Mouse (Mus musculus) adrenal gland, adult 2 months (tissue): ENCODE measurements around the gene Arid5b. TPM values are rescaled to one million over a fixed set of nuclear protein-coding genes. Genes with fewer than 3 reads are reported as not detected.

ENCODE experiments used
- DNase-seq: peaks from one replicate; pipeline ENCODE4 v3.0.0; 2021
- long read RNA-seq: library from polyadenylated mRNA; stranded (forward); transcript quantifications from one replicate; pipeline ENCODE4 v2.0.0, GENCODE M21; 2021
- polyA plus RNA-seq: library from polyadenylated mRNA; depleted of rRNA; stranded (reverse); fragments of >200 nt; gene quantifications from 2 replicates; pipeline ENCODE4 v1.2.3, GENCODE M21; 2012; rRNA removed
- total RNA-seq, 2 experiments: library from RNA; stranded (reverse); gene quantifications; 2 replicates each; pipeline ENCODE4 v1.2.3; 2021

Gene Arid5b
- total RNA-seq: 10 to 100 TPM; 19.8 to 25.1 TPM
- 3.2 and 6.2 TPM in 2 replicates for polyA plus RNA-seq
- long read RNA-seq, partial matches to known transcripts: 0 of 2 reads
- long read RNA-seq, other reads (novel, unspliced or antisense): 2 of 2 reads

DNA sequence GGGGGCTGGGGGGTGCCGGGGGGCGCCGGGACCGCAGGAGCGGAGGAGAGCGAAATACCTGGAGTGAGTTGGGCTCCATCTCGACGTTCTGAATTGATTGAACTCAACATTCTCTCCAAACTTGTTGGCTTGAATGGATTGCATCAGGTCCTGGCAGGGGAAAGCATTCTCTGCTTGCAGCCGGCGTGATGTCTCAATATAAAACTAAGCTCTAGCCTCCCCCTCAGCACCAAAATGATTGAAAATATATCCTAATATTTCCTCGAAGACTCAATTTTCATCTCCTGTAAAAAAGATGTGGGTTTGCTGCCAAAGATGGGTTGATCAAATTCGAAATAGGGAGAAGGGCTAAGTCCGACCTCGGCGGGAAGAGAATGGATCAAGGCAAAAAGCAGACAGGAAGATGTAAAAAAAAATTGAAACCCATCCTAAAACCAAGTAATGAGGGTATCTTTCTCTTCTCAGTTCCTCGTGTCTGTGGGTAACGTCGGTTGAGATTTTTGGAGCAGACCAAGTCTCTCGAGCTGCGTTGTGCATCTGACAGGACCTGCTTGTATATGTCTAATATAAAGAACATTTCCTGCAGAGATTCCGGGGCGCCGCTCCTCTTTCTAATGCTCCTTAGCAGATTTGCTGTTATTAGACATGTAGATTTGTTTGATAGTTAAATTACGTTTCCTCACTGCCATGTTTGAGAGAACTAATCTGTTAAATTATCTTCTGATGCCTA lies at the start of gene Arid5b:
Arid5b (minus strand) TSS at position 109 of the 730 bp plus-strand sequence.
- peak; percentile 79 for DNase-seq

DNA sequence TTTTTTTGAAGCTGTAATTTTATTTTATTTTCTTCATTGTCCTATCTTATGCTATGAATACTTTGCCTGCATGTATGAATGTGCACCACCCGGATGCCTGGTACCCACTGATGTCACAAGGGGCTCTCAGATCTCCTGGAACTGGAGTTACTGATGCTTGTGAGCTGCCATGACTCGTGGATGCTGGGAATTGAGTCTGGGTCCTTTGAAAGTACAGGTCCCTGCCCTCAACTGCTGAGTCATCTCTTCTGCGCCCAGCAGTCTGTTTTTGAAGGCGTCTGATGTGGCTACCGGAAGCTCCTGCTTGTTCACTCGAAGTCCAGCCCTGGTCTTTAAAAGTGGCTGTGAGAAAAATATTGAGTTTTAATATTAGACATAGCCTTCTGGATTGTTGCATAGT lies 46.8 kb upstream of the Arid5b start:
- DNase-seq: no peak

DNA sequence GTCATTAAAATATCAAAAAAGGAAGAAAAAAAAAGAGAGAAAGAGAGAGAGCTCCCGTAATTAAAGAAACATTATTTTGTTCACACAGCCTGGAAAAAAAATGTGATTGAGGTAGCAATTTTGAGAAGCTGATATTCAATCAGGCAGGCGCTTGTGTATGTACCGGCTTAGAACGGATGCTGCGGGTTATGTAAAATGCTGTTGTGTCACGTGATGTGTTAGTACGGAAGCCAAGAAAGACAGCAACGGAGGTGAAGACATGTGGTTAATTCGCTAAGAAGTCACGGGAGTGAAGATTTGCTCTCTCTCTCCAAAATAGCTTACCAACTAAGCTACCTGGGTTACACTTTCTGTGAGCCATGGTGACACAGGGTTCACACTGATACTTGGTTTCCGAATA lies 45.5 kb upstream of the Arid5b start:
- DNase-seq: no peak

DNA sequence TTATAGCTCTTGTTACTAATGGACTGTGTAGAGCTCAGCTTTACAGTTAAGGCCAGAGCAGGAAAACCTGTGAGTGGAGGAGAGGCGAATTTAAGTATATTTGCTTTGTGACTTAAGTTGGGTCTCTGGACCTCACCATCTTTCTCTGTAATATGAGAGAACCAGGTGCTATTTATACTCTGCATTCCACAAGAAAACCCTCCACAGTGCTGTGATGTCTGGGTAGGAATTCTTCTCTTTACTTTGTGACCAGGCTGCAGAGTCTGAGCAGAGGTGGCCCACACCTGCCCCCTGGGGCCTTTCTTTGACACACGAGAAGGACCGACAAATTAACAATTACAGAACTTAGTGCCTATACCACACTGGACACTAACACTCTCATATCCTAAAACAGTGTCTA lies 44.6 kb upstream of the Arid5b start:
- DNase-seq: no peak

DNA sequence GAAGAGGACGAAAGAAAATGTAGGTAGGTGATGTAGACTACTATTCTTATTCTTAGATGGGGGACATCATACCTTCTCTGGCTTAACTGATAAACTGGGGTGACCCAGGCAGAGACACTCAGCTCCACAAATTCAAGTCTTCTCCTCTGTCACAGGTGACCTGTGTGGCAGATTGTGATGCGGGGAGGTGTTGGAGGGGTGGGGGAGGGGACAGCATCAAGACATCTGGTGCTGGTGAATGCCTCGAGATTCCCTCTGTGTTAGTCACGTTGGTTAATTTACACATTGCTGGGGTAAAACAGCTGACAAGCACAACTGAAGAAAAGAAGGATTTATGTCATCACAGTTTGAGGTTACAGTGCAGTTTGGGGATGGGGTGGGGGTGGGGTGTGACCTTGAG lies 42.4 kb upstream of the Arid5b start:
- no peak for DNase-seq

DNA sequence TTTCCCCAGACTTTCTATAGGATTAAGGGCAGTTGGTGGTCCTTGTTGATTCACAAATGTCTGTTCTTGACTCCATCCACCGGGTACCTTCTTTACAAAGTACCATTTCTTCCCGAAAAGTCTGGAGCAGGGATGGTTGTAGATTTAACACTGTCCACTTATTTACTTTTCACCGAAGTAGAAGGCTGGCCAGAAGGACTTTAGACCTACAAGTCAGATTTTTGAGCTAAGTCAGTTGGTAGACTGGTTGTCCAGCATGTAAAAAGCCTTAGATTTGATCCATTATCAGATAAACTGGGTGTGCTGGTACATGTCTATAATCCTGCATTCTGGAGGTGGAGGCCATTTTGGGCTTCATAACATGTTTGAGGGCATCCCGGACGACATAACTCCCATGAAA lies 42.0 kb upstream of the Arid5b start:
- DNase-seq: no peak

DNA sequence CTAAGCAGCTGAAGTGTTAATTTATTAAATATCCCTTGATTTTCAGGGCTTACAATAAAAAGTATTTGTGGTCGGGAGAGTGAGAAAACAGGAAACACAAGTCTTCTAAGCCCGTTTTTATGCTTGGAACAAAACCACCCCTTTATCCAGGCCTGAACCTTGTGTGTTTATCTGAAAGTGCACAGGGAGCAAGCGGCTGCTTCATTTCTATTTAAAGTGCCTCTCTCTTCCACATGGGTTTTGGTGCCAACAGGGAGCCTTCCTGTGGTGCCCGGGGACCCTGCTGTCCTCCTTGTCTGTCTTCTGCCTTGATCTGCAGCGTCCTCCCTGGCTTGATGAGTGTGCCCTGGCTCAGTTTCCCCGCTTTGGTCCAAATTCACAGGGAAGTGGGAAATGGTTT lies 40.9 kb upstream of the Arid5b start:
- no peak for DNase-seq

DNA sequence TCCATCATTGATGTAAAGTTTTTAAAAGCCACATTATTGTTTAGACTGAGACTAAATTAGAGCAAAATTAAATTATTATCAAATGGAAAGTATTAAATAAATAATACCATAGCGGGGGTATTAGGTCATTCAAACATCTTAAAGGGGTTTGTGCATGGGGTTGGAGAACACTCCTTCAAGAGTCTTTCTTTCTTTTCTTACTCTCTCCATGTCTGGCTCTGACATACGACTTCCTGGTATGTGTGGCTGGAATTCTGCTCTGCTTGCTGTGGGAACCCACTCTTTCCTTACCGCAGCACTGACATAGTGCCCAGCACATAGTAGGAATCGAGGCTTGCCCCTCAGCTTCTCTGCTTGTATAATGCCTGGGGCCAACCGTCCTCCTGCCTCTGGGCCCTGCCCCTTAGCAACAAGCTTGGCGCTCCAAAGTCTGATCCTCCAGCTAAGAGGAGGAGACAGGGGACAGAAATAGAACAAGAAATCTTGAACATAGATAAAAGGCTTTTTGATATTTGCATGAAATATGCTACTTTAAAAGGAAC lies 40.0 kb upstream of the Arid5b start:
- peak; percentile 13 for DNase-seq

DNA sequence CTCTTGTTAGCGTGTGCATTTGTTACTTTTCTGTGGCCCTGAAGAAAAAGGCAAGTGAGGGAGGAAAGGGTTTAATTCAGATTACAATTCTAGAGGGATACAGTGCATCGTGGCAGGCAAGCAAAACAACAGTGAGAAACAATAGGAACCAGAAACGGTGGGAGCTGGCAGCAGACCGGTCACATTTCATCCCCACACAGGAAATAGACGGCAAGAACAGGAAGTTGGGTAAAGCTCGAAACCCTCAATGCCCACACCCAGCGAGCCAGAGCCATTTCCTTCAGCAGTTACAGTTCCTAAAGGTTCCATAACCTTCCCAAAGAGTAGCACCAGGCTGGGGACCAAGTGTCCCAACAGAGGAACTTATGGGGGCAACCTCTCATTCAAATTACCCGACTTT lies 34.2 kb upstream of the Arid5b start:
- no peak for DNase-seq

DNA sequence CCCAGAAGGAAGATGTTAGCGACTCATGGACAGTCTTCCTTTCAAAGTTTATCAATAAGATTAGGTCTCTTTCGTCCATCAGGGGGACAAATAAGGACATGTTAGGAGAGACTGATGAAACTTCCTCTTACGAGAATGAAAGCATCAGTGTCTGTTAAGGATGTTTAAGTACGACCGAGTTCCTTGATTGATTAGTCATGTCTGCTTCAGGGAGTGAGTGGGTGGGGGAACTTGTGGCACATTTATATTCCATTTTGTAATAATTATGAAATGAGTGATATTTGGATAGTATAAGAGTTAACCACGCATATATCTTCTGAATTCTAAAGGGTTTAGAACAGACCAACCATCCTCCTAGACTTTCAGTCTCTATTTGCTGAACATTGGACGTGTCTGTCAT lies 22.5 kb upstream of the Arid5b start:
- no peak for DNase-seq

DNA sequence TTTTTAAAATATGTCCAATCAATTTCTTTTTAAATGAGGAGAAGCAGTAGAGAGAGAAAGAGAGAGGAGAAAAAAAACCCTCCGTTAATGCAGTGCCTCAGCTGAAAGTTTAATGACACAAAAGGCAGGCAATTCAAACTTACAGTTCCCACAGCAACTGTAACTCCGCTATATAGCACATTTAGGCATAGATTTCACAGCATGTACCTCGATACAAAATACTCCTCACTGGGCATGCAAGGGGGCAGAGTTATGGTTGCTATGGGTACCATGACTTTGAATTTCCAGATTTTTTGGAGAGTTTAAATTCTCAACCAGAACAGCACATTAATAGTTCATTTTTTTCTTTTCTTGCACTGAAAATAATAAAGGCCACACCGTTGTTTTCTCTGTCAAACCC lies 10.9 kb upstream of the Arid5b start:
- no peak for DNase-seq

DNA sequence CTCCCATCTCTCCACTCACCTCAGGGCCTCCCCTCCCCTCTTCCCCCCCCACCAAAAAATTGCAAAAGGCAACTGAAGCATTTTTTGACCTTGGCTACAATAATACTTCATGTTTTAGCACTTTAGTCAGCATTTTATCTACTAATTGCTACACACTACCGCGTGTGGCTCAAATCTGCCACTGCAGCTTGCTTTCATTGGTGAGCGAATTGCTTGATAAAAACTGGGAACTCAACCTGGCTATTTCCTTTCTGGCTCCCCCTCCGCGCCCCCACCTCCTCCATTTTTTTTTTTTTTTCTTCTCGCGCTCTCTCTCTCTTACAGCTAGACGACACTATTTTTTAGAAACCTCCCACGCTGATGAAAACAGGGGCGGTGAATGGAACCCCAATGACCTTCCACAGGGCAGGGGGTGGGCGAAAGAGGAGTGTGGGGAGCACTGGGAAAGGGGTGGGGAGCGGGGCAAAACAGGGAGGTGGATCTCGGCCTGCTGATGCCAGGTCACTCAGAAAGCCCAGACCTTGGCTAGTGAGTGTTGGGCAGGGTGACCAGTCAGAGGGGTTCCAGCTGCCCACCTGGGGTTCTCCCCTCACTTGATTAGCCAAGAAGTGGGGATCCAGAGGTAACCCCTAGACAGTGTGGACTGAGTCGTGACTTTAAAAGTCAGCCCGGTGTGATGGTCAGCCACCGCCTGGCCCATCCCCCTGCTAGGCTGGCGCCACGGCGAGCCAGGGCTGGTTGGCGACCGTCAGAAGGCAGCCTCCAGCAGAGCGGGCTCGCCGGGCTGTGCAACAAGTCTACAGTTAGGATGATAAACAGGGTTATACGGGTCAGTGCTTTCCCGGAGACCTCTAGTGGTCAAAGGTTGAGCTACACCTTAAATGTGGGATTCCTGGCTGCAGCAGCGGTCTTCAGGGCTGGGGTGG lies 4.2 kb upstream of the Arid5b start:
- peak; percentile 91 for DNase-seq

DNA sequence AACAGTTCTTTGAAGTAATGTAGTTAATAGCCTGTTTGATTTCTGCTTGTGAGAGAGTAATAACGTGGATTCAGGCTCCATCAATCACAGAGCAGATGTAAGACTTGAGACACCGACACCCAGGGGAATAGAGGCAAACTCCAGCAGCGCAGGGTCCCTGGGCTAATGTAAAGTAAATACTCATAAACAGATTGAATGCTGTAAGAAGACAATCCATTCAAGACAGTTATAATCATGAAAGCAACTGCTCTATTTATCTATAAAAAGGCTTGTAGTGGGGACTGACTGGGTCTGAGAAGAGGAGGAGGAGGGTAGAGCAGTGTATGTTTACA lies 3.2 kb upstream of the Arid5b start:
- DNase-seq: no peak

DNA sequence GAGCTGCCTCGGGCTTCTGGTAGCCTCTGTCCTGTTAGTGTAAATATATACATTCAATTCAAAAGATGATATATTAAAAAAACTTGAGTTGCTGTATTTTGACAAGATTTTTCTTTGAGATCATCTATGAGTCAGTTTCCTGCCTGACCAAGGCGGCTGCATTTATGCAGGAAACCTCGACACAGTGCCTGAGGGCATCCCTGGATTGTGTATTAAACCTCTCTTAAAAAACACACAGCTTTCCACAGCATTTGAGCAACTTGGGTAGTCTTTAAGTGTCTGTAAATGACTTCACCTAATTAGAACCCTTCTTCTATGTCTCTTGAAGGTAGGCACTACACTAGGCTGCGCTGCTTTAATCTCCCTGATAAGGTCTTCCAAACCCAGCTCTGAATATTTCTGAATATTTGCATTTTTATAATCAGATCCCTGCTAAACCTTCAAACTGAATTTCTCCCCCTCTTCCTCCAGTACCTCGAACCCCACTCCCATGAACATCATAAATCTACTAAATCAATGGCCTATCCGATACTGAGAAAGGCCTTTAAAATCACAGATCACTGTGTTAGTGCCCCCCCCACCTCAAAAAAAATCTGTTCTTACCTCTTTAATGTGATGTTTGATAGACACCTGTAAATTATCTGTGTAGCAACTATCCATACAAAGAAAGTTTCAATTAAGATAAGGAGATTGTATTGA lies 2.7 kb upstream of the Arid5b start:
- no peak for DNase-seq

DNA sequence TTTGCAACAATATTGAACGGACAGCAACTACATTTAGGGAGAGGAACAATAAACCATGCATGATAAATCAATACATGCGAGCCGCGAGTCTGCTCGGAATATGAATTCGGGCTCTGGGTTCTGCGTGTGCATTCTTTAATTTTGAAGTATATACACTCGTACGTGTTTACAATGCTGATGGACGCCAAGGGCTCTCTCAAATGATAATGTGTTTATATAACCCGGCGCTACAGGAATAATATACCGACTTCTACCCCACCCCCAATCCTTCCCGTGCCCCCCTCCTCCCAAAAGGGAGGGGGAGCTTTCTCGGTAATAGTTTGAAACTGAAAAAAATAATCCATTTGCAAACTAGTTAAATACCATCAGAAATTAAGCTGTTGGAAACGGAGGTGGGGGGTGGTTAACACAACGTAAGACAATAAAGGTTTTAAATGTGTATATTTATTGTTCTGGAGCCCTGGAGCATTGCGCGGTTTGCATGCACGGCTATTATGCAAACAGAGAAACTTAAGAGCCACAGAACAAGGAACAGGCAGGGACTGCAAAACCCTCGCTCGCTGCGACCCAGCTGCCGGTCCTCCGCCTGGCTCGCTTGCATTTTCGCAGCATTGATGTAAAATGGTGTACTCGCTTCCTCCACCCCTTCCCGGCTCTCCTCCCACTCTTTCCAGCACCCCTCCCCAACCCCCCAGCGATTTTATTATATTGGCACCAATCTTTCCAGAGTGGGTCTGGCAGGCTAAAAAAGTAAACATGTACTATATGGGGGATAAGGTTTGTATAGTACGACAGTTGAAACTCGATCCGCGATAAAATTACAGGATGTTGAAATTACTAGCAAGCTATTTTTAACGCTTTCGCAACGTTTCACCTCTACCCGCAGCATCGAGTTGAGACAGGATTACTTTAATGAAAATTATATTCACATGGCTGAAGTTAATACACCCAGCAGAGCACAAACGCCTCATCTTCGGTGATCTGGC lies 1.3 kb upstream of the Arid5b start:
- DNase-seq: peak; percentile 89

DNA sequence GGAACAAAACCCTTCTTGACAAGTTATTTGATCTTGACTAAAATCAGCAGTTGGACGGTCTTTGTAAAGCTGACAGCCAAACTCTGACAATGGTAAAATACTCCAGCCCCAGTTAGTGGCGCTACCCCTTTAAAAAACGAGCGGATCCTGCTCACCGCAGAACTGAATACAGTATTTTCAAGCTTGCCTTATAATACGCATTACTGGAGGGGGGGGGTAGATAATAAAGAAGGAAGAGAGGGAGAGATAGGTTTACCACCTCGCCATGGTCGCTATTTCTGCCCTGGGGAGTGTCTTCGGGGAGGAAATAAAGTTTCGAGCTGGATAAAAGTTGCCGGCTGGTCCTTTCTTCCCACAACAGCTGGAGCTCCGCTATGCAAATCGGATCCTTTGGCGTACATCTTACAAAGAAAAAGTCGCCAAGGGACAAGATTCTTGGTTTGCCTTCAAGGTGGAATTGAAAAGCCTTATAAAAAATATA lies 829 bp downstream of the Arid5b start:
- DNase-seq: peak; percentile 78

DNA sequence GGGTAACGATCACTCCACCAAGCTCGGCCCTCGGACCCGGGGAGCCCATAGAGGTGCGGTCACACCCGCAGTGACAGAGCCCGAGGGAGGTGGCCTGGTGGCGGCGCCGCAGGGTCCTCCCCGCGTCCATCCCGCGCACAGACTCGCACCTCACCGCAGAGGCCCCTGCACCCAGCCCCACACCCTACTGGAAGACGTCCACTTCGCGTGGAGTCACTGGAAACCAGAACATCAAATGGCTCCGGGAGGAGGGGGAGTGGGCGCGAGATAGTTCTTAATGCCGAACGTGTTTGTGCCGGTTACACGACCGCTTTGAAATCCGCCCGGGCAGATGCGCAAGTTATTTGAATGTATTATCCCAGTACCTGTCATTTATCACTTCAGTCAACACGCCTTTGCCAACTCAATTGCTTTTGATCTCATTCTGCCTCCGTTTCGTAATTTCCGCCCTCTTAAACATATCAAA lies 1.5 kb downstream of the Arid5b start:
- peak; percentile 83 for DNase-seq

DNA sequence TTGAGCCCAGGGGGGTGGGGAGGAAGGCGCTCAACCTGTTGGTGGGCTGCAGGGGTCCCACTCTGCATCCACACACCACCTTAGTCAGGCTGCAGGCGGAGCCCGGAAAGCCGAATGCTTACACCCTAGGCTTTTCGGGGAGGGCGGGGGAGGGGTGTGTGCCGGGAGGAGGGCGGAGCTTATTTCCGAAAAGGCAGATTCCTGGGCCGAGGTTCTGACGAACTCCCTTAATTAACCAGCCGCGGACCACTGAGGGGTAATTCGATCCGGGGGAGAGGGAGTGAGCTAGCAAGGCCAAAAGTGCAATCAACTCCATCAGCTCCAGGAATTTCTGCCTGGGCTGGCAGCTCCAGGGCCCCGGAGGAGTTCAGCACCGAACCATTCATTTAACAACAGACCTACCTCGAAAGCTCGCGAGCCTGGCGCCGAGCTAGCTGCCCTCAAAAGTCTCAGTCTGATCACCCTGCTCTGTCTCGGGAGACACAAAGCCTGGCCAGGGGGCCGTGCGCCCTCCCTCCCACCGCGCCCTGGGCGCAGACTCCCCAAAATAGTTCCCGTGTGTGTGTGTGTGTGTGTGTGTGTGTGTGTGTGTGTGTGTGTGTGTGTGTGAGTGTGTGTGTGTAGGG lies 2.1 kb downstream of the Arid5b start:
- DNase-seq: peak; percentile 90

DNA sequence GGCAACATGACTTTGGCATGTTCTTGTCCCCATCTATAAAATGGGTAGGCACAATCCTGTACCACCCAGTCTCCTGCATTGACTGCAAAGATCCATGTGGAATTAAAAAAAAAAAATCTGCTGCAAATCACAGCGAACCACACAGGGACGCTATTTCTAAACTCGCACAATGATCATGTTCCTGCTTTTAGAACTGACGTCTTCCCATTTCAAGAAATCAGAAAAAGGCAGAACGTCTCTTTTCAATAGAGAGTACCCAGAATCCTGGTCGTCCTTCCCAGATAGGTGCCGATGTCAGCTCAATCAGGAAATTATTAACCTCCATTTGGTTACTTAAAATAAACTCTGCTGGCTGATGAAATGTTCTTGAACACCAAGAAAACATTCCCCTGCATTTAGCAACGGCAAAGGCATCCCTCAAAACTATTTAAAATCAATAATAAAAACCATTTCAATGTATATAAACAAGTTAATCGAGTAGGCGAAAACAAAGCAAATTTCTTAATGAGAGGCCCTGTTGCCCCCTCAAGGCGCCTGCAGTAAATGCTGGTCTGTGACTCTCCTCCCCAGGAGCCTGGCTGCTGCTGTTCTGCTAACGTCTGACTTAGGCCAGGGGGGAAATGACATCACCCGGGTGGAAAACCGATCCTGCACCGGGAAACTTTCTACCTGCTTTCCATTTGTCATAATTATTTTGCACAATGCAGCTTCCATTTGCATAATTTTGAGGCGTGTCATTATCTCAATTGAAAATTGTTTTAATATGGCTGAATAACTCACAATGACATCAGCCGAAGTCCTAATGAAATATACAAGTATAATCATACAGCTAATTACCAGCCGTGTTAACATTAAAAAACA lies 3.4 kb downstream of the Arid5b start:
- DNase-seq: peak; percentile 58
